Mouse (Mus musculus): ENCODE results near the gene Gm37596. TPM values are rescaled to one million over a fixed set of nuclear protein-coding genes. Genes with fewer than 3 reads are reported as not detected.

Gm37596 gene
- not detected in 2 replicates for total RNA-seq (2023)

GRCm38 (mm10) chr3:93692970-93693369 lies at the start of gene Gm37596:
Gene Gm37596, minus strand, starts transcription at chr3:93693070.

GRCm38 (mm10) chr3:93676210-93676609 lies 16.7 kb downstream of the Gm37596 start, which contains the start of gene Tdpoz1:
Gene Tdpoz1, minus strand, starts transcription at chr3:93676310.

GRCm38 (mm10) chr3:93652586-93652985 lies 40.3 kb downstream of the Gm37596 start, which contains the start of gene Tdpoz2:
Gene Tdpoz2, minus strand, starts transcription at chr3:93652686.

Other genes starting within 250 kb of the Gm37596 start
- not detected in 2 replicates for gene Tchhl1, start 224.3 kb downstream of the Gm37596 start, total RNA-seq (2023)
- gene S100a11, start 172.6 kb downstream of the Gm37596 start, total RNA-seq (2023), result 2,944 and 4,056 TPM in 2 replicates
- gene S100a10, start 138.0 kb downstream of the Gm37596 start, total RNA-seq (2023), result 202 and 238 TPM in 2 replicates
- not detected in 2 replicates for gene Tdpoz2, start 40.4 kb downstream of the Gm37596 start, total RNA-seq (2023)
- gene Tdpoz1, start 16.8 kb downstream of the Gm37596 start, total RNA-seq (2023), result not detected in 2 replicates
- gene Gm5773, start 79.9 kb upstream of the Gm37596 start, total RNA-seq (2023), result not detected in 2 replicates
- not detected in 2 replicates for gene Tdpoz4, start 103.3 kb upstream of the Gm37596 start, total RNA-seq (2023)
- gene Tdpoz3, start 132.9 kb upstream of the Gm37596 start, total RNA-seq (2023), result not detected in 2 replicates